Mouse (Mus musculus): ENCODE measurements around the gene Clcn6.

DNA sequence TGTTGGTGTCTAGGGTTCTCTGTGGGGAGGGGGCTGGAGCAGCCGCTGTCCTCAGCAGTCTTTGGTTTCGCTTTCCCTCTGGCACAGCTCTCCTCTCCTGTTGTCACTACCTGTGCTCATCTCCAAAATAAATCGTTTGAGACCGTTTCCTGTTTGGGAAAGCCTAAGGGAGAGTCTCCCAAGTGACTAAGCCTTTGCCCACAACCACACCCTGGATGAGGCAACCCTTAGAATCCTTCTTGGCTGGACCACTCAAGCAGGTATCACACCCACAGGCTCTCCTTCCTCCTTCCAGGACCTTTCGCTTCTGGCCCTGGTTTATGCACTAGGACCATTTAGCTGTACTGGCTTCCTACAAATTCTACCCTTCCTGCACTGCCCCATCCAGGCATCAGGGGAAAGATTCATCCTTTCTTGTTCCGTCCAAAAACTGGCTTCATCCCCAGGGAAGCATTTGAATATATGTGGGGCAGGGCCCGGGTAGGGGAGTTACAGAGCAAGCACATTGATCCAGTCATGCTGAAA, 45.0 kb downstream of the Clcn6 start:
- TF ChIP-seq CTCF (conservative IDR thresholded peaks at IDR 0.05; ENCODE audit: insufficient read depth, insufficient read length, low read depth, low read length) (no peak), POLR2A (IDR thresholded peaks at IDR 0.05; ENCODE audit: low read depth, low read length) (no peak)

All from kidney, adult 2 months (tissue).